Mouse (Mus musculus): ENCODE results near the gene Hist1h1a.
A peak's percentile ranks its signal among the peaks of the same experiment; 100 is the strongest.
"Not testable (repeated sequence)": the region's sequence is repeated elsewhere in the genome, so short reads cannot be mapped to it uniquely, and the experiment has no call there.

The Hist1h1a gene

GRCm38 (mm10) chr13:23743963-23744362, 19.5 kb upstream of the Hist1h1a start:
- no peak for DNase-seq (ENCODE audit: low spot score in 2 of 2)

- no peak for DNase-seq (ENCODE audit: low spot score in 2 of 2)
Observed at GRCm38 (mm10) chr13:23744421-23745380, 18.8 kb upstream of the Hist1h1a start.

- DNase-seq (ENCODE audit: low spot score in 2 of 2): peak; percentile 72 to 82
Observed at GRCm38 (mm10) chr13:23745381-23746161, 17.9 kb upstream of the Hist1h1a start, which contains the start of gene Hist1h3c. TSS of gene Hist1h3c (minus strand) at chr13:23745602.

- DNase-seq (ENCODE audit: low spot score in 2 of 2): peak; percentile 61 to 65
Observed at GRCm38 (mm10) chr13:23746201-23747080, 17.0 kb upstream of the Hist1h1a start, which contains the start of gene Hist1h2bb. TSS of gene Hist1h2bb (plus strand) at chr13:23746734.

GRCm38 (mm10) chr13:23747081-23747891, 16.2 kb upstream of the Hist1h1a start:
- DNase-seq (ENCODE audit: low spot score in 2 of 2): no peak

GRCm38 (mm10) chr13:23747892-23748288, 15.6 kb upstream of the Hist1h1a start:
- no peak for DNase-seq (ENCODE audit: low spot score in 2 of 2)

GRCm38 (mm10) chr13:23749563-23750121, 13.8 kb upstream of the Hist1h1a start:
- no peak for DNase-seq (ENCODE audit: low spot score in 2 of 2)

- DNase-seq (ENCODE audit: low spot score in 2 of 2): not testable (repeated sequence)
Observed at GRCm38 (mm10) chr13:23750839-23751477, 12.5 kb upstream of the Hist1h1a start, which contains the start of gene Hist1h2ab. TSS of gene Hist1h2ab (plus strand) at chr13:23751126.

GRCm38 (mm10) chr13:23751478-23751956, 11.9 kb upstream of the Hist1h1a start:
- no peak for DNase-seq (ENCODE audit: low spot score in 2 of 2)

- DNase-seq (ENCODE audit: low spot score in 2 of 2): peak; percentile 80 to 84
Observed at GRCm38 (mm10) chr13:23752067-23752741, 11.3 kb upstream of the Hist1h1a start, which contains the start of gene Hist1h3b. TSS of gene Hist1h3b (plus strand) at chr13:23752267.

GRCm38 (mm10) chr13:23752742-23753172, 10.7 kb upstream of the Hist1h1a start:
- no peak for DNase-seq (ENCODE audit: low spot score in 2 of 2)

GRCm38 (mm10) chr13:23753314-23754078, 10.0 kb upstream of the Hist1h1a start:
- no peak for DNase-seq (ENCODE audit: low spot score in 2 of 2)

- no peak for DNase-seq (ENCODE audit: low spot score in 2 of 2)
Observed at GRCm38 (mm10) chr13:23755000-23755399, 8.5 kb upstream of the Hist1h1a start.

- peak; percentile 90 to 91 for DNase-seq (ENCODE audit: low spot score in 2 of 2)
Observed at GRCm38 (mm10) chr13:23756790-23757189, 6.7 kb upstream of the Hist1h1a start, which contains the start of gene Hist1h4b. TSS of gene Hist1h4b (plus strand) at chr13:23757013.

- DNase-seq (ENCODE audit: low spot score in 2 of 2): no peak
Observed at GRCm38 (mm10) chr13:23757211-23757773, 6.2 kb upstream of the Hist1h1a start.

- DNase-seq (ENCODE audit: low spot score in 2 of 2): no peak
Observed at GRCm38 (mm10) chr13:23757921-23758320, 5.5 kb upstream of the Hist1h1a start.

- no peak for DNase-seq (ENCODE audit: low spot score in 2 of 2)
Observed at GRCm38 (mm10) chr13:23759251-23759771, 4.2 kb upstream of the Hist1h1a start.

Measured in urinary bladder, postnatal 36 days (tissue).